Mouse (Mus musculus) testis, adult 2 months (tissue): Measurements from ENCODE around the gene Fam53b. TPM values are rescaled to one million over a fixed set of nuclear protein-coding genes. Genes with fewer than 3 reads are reported as not detected.
A peak's percentile ranks its signal among the peaks of the same experiment; 100 is the strongest.

Source experiments
- H3K27ac ChIP-seq: fragments of 200-500 bp; 2 replicates; pipeline ENCODE4 v1.5.1; 2012; ENCODE audit warnings: low read depth, low read length; ENCODE audit not compliant: control insufficient read depth, insufficient read depth
- H3K27me3 ChIP-seq: fragments of 200-500 bp; 2 replicates; pipeline ENCODE4 v1.6.1; 2012; ENCODE audit warnings: mild to moderate bottlenecking, low read length, moderate library complexity; ENCODE audit not compliant: control insufficient read depth, insufficient read depth
- H3K36me3 ChIP-seq: fragments of 200-500 bp; 2 replicates; pipeline ENCODE4 v1.6.1; 2012; ENCODE audit warnings: mild to moderate bottlenecking, low read length; ENCODE audit not compliant: control insufficient read depth, insufficient read depth
- H3K4me1 ChIP-seq: fragments of 200-500 bp; 2 replicates; pipeline ENCODE4 v1.6.1; 2012; ENCODE audit warnings: low read length; ENCODE audit not compliant: control insufficient read depth, insufficient read depth
- H3K4me3 ChIP-seq: fragments of 200-500 bp; 2 replicates; pipeline ENCODE4 v1.5.1; 2012; ENCODE audit warnings: low read depth, mild to moderate bottlenecking, low read length, moderate library complexity, mixed read lengths; ENCODE audit not compliant: control insufficient read depth
- CTCF ChIP-seq: fragments of 200-500 bp; IDR thresholded peaks from 2 replicates; pipeline ENCODE4 v1.5.1; 2012; ENCODE audit warnings: low read depth, mild to moderate bottlenecking, inconsistent platforms, low read length, moderate library complexity; ENCODE audit not compliant: control insufficient read depth, insufficient read depth, insufficient replicate concordance
- POLR2A ChIP-seq: fragments of 200-500 bp; IDR thresholded peaks from 2 replicates; pipeline ENCODE4 v1.6.1; 2012; ENCODE audit warnings: low read depth, mild to moderate bottlenecking, inconsistent platforms, low read length, moderate library complexity; ENCODE audit not compliant: control insufficient read depth
- polyA plus RNA-seq: library from polyadenylated mRNA; depleted of rRNA; stranded (reverse); fragments of >200 nt; gene quantifications from 2 replicates; pipeline ENCODE4 v1.2.3, GENCODE M21; 2012

Fam53b gene
- polyA plus RNA-seq, 1 experiment: 6.1 TPM

- TF ChIP-seq POLR2A (no peak), CTCF (no peak)
- no peak overlapping the region for H3K4me3 ChIP-seq
- peaks cover 4% of the 10 kb centered on the region; the same call in 1 of the 2 replicates for H3K4me1 ChIP-seq
- peak overlapping the region; percentile 26; the same call in 1 of the 2 replicates for H3K27ac ChIP-seq
- no peaks in the 10 kb centered on the region for H3K36me3 ChIP-seq
- H3K27me3 ChIP-seq: no peaks in the 10 kb centered on the region
Observed at GRCm38 (mm10) chr7:132713483-132714126, 100.1 kb downstream of the Fam53b start.

GRCm38 (mm10) chr7:132712956-132713355 lies 100.7 kb downstream of the Fam53b start:
- Histone ChIP-seq H3K27me3 (no peaks in the 10 kb centered on the region), H3K4me1 (peaks cover 4% of the 10 kb centered on the region; the same call in 1 of the 2 replicates), H3K36me3 (no peaks in the 10 kb centered on the region), H3K27ac (no peak overlapping the region; the same call in 1 of the 2 replicates), H3K4me3 (no peak overlapping the region)
- TF ChIP-seq CTCF (no peak), POLR2A (no peak)

GRCm38 (mm10) chr7:132712044-132712708 lies 101.5 kb downstream of the Fam53b start:
- no peak overlapping the region for H3K27ac ChIP-seq
- H3K36me3 ChIP-seq: no peaks in the 10 kb centered on the region
- no peak overlapping the region for H3K4me3 ChIP-seq
- H3K27me3 ChIP-seq: no peaks in the 10 kb centered on the region
- peaks cover 4% of the 10 kb centered on the region; the same call in 1 of the 2 replicates for H3K4me1 ChIP-seq
- TF ChIP-seq CTCF (no peak), POLR2A (no peak)

GRCm38 (mm10) chr7:132711579-132711978 lies 102.1 kb downstream of the Fam53b start:
- H3K27ac ChIP-seq: no peak overlapping the region
- no peaks in the 10 kb centered on the region for H3K36me3 ChIP-seq
- H3K4me3 ChIP-seq: no peak overlapping the region

GRCm38 (mm10) chr7:132705130-132705529 lies 108.6 kb downstream of the Fam53b start:
- H3K27ac ChIP-seq: no peak overlapping the region

More at GRCm38 (mm10) chr7:132711579-132711978, 102.1 kb downstream of the Fam53b start:
- TF ChIP-seq POLR2A: no peak
- TF ChIP-seq CTCF: no peak
- Histone ChIP-seq H3K4me1 (peaks cover 4% of the 10 kb centered on the region; the same call in 1 of the 2 replicates), H3K27me3 (no peaks in the 10 kb centered on the region)

GRCm38 (mm10) chr7:132704310-132704875 lies 109.3 kb downstream of the Fam53b start:
- Histone ChIP-seq H3K27me3 (no peaks in the 10 kb centered on the region), H3K4me1 (no peaks in the 10 kb centered on the region; the same call in none of the 2 replicates), H3K36me3 (no peaks in the 10 kb centered on the region), H3K27ac (no peak overlapping the region), H3K4me3 (no peak overlapping the region)
- TF ChIP-seq CTCF: no peak
- TF ChIP-seq POLR2A: no peak

More at GRCm38 (mm10) chr7:132705130-132705529, 108.6 kb downstream of the Fam53b start:
- TF ChIP-seq CTCF (peak; percentile 21; the same call in 1 of the 2 replicates), POLR2A (no peak)
- Histone ChIP-seq H3K4me1 (no peaks in the 10 kb centered on the region; the same call in none of the 2 replicates), H3K27me3 (no peaks in the 10 kb centered on the region), H3K36me3 (no peaks in the 10 kb centered on the region), H3K4me3 (no peak overlapping the region)
